Mouse (Mus musculus): ENCODE data around the gene Poll.
A peak's percentile ranks its signal among the peaks of the same experiment; 100 is the strongest.
"Not testable (repeated sequence)": the region's sequence is repeated elsewhere in the genome, so short reads cannot be mapped to it uniquely, and the experiment has no call there.

The Poll gene

DNA sequence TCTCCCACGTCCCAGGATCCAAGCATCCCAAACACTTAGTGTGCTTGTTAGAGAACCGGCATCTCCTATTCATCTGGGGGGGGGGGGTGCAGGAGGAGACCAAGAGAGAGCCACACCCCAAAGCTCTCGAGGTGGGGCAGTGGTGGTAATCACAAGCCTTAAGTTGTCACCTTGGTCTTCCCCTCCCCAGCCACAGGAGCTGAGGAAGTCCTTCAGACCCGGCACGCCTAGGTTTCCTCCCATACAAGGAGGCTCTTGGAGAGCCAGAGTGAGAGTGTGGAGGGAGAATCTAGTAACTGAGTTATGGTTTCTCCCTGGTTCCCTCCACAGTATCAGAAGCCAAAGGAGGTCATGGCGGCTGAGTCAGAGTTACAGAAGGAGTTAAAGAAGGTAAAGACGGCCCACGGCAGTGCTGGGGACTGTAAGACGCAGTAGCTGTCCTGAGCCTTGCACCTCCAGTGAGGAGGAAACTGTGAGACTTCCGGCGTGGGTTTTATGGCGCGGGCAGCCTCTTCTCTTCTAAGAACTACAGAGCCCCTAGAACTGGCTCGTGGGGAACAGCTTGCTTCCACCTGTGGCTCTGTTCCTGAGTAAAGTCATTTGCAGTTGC lies 16.9 kb upstream of the Poll start:
- no peak for DNase-seq (ENCODE audit: low spot score in 2 of 2)

- DNase-seq (ENCODE audit: low spot score in 2 of 2) = no peak
These were observed 15.3 kb upstream of the Poll start for GRCm38 (mm10) chr19:45575632-45576001.

GRCm38 (mm10) chr19:45574941-45575631 lies 14.8 kb upstream of the Poll start:
- DNase-seq (ENCODE audit: low spot score in 2 of 2) = no peak

- DNase-seq (ENCODE audit: low spot score in 2 of 2) = no peak
These were observed 14.1 kb upstream of the Poll start for GRCm38 (mm10) chr19:45574339-45574898.

DNA sequence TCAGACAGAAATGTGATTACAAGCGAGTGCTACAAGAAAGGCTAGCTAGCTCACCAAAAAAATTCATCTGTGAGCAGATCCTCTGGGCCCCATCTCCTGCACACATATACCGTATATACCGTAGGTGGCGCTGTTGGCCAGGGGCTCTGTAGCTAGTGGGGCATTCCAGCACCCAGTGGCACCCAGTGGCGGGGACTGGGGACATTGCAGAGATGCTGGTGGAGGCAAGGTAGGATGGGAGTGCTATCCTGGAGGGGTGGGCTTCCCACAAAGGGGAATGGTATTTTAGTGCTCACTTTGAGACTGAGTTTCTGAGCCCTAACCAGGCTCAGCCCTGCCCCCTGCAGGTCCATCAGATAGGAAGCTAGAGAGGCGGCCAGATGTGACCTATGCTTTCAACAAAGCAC lies 13.5 kb upstream of the Poll start:
- peak; percentile 72 to 81 for DNase-seq (ENCODE audit: low spot score in 2 of 2)

DNA sequence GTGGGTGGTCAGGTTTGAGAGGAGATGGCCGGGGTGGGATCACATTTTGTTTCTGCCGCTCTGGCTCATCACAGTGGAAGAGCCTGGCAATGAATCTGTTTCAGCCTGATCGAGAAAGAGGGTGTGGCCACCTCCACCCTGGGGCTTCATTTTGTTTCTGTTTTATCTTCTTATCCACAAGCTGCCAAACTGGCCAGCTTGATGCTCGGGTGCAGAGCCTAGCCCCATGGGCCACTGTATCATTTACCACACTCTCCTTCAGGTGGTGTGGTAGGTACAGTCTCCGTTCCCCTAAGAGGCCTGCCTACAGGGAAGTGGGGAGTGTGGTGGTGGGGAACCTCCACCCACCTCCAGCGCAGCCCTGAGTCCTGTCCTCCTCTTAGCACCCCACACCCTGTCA lies 12.7 kb upstream of the Poll start:
- DNase-seq (ENCODE audit: low spot score in 2 of 2) = no peak

- DNase-seq (ENCODE audit: low spot score in 2 of 2) = no peak
These were observed 7.0 kb upstream of the Poll start for GRCm38 (mm10) chr19:45567367-45567766.

DNA sequence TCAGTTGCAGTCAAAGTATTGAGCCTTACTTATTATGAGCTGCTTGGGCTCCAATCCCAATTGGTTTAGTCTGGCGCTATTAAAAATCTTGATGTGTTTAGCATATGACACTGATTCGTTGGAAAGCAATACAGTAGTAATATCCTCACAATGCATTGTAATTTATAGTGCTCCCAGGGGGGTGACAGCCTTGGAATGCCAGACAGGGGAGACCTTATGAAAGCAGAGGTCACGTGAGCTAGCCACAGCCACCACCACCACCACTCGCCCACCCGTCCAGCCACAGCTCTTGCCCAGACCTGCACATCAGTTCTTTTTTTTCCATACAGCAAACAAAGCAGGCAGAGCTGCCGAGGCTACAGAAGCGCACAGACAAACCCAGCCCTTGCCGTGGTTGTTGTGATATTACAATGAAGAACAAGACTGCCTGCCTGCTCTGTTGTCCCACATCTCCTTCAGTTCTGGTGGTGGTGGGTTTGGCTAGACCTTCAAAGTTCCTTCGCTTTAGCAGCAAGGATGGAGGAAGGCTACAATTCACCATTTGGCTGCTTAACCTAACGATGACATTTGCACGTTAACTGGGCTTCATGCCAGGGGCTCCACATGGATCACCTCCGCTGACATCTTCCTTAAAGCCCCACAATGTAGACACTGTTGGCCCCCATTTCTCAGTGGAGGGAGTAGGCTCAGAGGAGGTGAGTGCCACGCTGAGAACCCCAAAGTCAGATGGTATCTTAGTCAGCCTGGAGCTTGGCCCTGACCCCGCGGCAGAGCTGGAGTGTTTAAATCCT lies 5.8 kb upstream of the Poll start:
- no peak for DNase-seq (ENCODE audit: low spot score in 2 of 2)

- no peak for DNase-seq (ENCODE audit: low spot score in 2 of 2)
These were observed 6.2 kb downstream of the Poll start for GRCm38 (mm10) chr19:45554136-45554535.

GRCm38 (mm10) chr19:45552187-45552586 lies 8.1 kb downstream of the Poll start:
- no peak for DNase-seq (ENCODE audit: low spot score in 2 of 2)

DNA sequence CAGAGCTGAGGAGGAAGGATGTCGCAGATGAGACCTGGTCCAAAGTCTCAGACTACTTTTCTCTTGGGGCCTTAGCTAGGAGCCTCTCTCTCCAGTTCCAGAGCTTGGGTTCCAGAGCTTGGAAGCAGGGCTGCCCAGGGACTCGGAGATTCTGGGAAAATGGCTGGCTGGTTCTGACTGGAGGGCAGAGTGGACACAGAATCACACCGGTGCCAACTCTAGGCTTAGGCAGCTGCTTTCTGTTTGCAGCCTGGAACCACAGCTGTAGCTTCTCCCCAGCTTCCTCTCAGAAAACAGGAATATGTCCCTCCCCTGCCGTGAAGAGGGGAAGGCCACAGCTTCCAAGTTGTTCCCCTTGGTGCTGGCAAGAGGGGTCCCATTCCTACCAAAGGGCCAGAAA lies 10.4 kb downstream of the Poll start:
- DNase-seq (ENCODE audit: low spot score in 2 of 2) = no peak

DNA sequence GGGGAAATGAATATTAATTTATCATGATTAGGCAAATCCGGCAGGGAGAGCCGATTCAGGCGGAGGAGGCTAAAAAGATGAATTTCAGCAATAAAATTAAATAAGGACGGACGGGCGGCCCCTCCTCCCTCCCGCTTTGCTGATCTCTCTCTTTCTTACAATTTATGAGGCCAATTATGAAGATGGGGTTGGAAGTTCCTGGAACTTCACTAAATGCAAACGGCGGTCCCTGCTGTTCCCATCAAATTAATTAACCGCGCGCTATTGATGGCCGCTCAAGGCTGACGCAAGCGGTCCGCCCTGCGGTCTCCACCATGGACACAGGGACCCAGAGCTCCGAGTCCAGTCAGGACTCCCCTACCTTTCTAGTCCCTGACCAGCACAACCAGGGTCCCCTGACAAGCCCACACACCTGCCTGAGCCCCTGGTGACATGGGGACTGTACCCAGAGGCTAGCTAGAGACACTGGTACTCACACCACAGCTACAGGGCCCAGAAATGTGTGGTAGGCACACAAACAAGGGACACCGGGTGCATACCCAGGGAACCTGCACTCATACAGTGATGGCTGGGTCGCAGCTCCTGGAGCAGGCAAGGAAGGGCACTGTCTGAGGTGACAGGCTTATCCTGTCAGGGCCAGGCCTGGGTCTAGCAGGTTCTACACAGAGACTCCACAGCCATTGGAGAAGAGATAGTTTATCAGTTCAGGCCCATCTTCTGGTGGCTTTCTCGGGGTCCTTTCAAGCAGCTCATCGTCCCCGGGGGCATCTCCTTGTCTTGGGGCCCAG lies 11.0 kb downstream of the Poll start:
- no peak for DNase-seq (ENCODE audit: low spot score in 2 of 2)

DNA sequence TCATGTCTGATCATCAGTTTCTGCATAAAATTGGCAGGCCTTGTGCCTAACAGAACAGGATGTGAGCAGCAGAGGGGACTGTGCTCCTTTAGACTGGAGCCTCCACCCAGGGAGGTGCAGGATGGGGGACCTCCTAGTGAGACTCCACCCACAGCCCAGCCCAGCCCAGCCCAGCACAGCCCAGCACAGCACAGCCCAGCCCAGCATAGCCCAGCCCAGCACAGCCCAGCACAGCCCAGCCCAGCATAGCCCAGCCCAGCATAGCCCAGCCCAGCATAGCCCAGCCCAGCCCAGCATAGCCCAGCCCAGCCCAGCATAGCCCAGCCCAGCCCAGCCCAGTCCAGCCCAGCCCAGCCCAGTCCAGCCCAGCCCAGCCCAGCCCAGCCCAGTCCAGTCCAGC lies 12.1 kb downstream of the Poll start:
- not testable (repeated sequence) for DNase-seq (ENCODE audit: low spot score in 2 of 2)

DNA sequence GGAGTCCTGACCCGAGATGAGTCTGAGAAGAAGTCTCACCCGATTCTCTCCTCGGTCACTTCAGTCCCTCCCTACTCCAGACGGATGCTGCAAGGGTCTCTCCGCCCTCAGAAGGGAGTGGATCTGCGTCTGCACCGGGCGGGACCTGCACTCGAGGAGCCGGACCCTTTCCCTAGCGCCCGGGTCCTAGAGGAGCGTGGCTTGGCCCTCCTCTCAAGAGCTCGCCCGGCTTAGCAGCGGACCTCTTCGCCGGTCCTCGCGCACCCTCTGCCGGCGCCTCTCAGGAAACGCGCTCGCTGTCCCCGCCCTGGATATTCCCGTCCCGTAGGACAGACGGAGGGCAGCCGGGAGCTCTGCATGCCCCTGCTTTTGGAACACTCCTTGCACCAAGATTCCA lies 15.4 kb downstream of the Poll start:
- DNase-seq (ENCODE audit: low spot score in 2 of 2) = peak; percentile 75 to 88

DNA sequence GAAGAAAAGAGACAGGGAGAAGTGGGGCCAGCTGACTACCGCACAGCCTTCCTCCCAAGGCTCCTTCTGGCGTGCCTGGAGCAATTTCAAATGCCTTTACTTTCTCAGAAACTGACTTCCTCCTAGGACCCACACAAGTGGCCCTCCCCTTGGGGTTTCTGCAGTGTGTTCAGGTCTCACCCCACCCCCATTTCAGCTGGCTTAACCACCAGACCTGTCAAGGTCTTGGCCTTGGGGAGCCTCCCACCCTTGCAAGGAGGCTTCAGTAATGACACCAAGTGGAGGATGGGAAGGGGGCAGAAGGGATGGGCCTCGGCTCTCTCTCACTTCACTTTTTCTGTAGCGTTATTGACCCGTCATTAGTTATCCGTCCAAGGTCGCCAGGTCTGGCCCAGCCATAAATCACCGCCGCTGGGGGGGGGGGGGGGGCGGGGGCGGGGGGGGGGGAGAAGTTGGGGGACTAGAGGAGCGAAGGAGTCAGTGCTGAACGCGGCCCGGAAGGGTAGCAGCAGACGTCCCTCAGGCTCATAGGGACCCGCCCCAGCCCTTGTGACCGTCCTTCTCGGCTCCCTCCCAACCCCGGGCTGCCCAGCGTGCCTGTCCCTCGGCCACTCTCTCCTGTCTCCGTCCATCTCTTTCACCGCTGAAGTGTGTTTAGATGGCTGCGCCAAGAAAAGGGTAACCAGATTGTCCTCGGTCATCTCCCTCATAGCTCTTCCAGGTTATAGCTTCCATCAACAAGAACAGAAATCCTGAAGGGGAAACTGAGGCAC lies 16.0 kb downstream of the Poll start:
- no peak for DNase-seq (ENCODE audit: low spot score in 2 of 2)

GRCm38 (mm10) chr19:45542061-45542460 lies 18.3 kb downstream of the Poll start:
- no peak for DNase-seq (ENCODE audit: low spot score in 2 of 2)

DNA sequence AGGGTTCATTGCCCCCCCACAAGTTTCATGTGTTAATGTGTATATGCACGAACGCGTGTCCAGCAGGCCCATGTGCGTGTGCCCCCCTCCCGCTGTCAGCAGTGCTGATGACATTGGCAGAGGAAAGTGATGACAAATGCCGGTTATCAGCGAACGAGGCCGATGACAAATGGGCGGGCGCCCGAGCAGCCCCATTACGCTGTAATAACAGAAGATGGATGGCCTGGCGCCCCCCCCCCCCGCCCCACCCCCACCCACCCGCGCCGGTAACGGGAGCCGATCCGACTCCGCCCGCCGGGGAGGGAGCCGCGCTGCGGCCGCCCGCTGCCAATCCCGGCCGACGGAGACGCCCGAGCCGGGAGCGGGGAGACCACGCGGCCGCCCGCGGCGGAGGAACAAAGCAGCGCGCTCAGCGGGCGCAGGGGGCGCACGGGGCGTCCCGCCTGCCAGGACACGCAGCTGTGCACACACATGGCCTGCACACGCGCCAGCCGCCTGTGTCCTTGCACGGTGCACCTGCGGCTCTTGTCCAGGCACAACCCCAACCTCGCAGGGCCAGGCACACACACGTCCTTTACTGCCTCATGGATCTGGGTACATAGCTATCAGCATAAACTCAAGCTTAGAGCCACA lies 18.8 kb downstream of the Poll start:
- peak; percentile 69 to 71 for DNase-seq (ENCODE audit: low spot score in 2 of 2)

- DNase-seq (ENCODE audit: low spot score in 2 of 2) = peak; percentile 66 to 73
These were observed 19.5 kb downstream of the Poll start for GRCm38 (mm10) chr19:45540657-45541408.

DNA sequence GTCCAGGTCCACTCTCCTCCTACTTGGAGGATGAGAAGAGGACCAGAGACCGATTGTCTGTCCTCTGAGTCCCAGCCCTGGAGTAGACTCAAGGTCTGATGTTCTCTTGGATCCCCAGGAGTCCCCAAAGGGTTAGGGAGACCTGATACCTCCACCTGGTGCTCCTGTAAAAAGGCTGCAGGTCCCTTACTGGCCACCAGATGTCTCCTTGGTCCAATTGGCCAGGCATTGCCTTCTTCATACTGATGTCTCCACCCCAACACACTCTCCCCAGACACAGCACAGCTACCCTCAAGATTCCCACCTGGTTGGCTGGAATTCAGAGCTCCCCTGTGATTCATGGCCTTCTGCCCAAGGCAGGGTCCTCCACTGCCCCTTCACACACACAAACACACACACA lies 22.8 kb downstream of the Poll start:
- no peak for DNase-seq (ENCODE audit: low spot score in 2 of 2)

GRCm38 (mm10) chr19:45535929-45536328 lies 24.4 kb downstream of the Poll start:
- DNase-seq (ENCODE audit: low spot score in 2 of 2) = no peak
